Mouse (Mus musculus): ENCODE data around the gene Men1. TPM values are rescaled to one million over a fixed set of nuclear protein-coding genes. Genes with fewer than 3 reads are reported as not detected.
A peak's percentile ranks its signal among the peaks of the same experiment; 100 is the strongest.

Gene Men1
- total RNA-seq, 2 experiments from 2014 or later = 16.6 to 20.7 TPM

- no peak for ATAC-seq (ENCODE audit: poor library complexity, severe bottlenecking)
These were observed 3.4 kb downstream of the Men1 start for GRCm38 (mm10) chr19:6338171-6338570.

GRCm38 (mm10) chr19:6338716-6339115, 3.9 kb downstream of the Men1 start:
- ATAC-seq (ENCODE audit: poor library complexity, severe bottlenecking) = no peak

GRCm38 (mm10) chr19:6339191-6339590, 4.4 kb downstream of the Men1 start:
- ATAC-seq (ENCODE audit: poor library complexity, severe bottlenecking) = no peak

GRCm38 (mm10) chr19:6339890-6340504, 5.2 kb downstream of the Men1 start:
- peak; percentile 67 for ATAC-seq (ENCODE audit: poor library complexity, severe bottlenecking)

- peak; percentile 78 for ATAC-seq (ENCODE audit: poor library complexity, severe bottlenecking)
These were observed 6.0 kb downstream of the Men1 start, which contains the start of gene Map4k2 for GRCm38 (mm10) chr19:6340524-6341452. TSS of gene Map4k2 (plus strand) at chr19:6341135.

GRCm38 (mm10) chr19:6341453-6342077, 6.8 kb downstream of the Men1 start:
- no peak for ATAC-seq (ENCODE audit: poor library complexity, severe bottlenecking)

GRCm38 (mm10) chr19:6342276-6342933, 7.6 kb downstream of the Men1 start:
- no peak for ATAC-seq (ENCODE audit: poor library complexity, severe bottlenecking)

- no peak for ATAC-seq (ENCODE audit: poor library complexity, severe bottlenecking)
These were observed 8.5 kb downstream of the Men1 start for GRCm38 (mm10) chr19:6343066-6343925.

GRCm38 (mm10) chr19:6343996-6344395, 9.2 kb downstream of the Men1 start:
- ATAC-seq (ENCODE audit: poor library complexity, severe bottlenecking) = no peak

- no peak for ATAC-seq (ENCODE audit: poor library complexity, severe bottlenecking)
These were observed 11.2 kb downstream of the Men1 start for GRCm38 (mm10) chr19:6346023-6346422.

- peak; percentile 16 for ATAC-seq (ENCODE audit: poor library complexity, severe bottlenecking)
These were observed 11.9 kb downstream of the Men1 start for GRCm38 (mm10) chr19:6346661-6347060.

- ATAC-seq (ENCODE audit: poor library complexity, severe bottlenecking) = no peak
These were observed 12.8 kb downstream of the Men1 start for GRCm38 (mm10) chr19:6347615-6348014.

- ATAC-seq (ENCODE audit: poor library complexity, severe bottlenecking) = no peak
These were observed 13.9 kb downstream of the Men1 start for GRCm38 (mm10) chr19:6348717-6349116.

- no peak for ATAC-seq (ENCODE audit: poor library complexity, severe bottlenecking)
These were observed 14.6 kb downstream of the Men1 start for GRCm38 (mm10) chr19:6349215-6349983.

GRCm38 (mm10) chr19:6351431-6352106, 16.8 kb downstream of the Men1 start:
- ATAC-seq (ENCODE audit: poor library complexity, severe bottlenecking) = no peak

GRCm38 (mm10) chr19:6352107-6352505, 17.3 kb downstream of the Men1 start:
- peak; percentile 55 for ATAC-seq (ENCODE audit: poor library complexity, severe bottlenecking)

- no peak for ATAC-seq (ENCODE audit: poor library complexity, severe bottlenecking)
These were observed 19.3 kb downstream of the Men1 start for GRCm38 (mm10) chr19:6354030-6354429.

- no peak for ATAC-seq (ENCODE audit: poor library complexity, severe bottlenecking)
These were observed 26.5 kb downstream of the Men1 start for GRCm38 (mm10) chr19:6361291-6361690.

GRCm38 (mm10) chr19:6363091-6363410, 28.3 kb downstream of the Men1 start:
- ATAC-seq (ENCODE audit: poor library complexity, severe bottlenecking) = no peak
